Mouse (Mus musculus): ENCODE results near the gene Rpl23a.
"Not testable (repeated sequence)": the region's sequence is repeated elsewhere in the genome, so short reads cannot be mapped to it uniquely, and the experiment has no call there.

Gene Rpl23a

DNA sequence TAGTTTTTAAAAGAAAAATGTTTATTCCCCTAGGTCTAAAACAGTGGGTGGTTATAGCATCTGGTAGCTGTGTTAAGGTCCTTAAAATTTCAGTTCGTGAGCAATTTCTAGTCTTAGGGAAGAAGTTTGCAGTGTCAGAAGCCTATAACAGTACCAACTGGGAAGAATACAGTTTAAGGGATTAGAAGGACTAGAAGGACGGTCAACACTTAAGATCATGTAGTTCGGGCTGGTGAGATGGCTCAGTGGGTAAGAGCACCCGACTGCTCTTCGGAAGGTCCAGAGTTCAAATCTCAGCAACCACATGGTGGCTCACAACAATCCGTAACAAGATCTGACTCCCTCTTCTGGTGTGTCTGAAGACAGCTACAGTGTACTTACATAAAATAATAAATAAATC is 1.3 kb upstream of the Rpl23a start:
- not testable (repeated sequence) for DNase-seq (ENCODE audit: low read depth)

DNA sequence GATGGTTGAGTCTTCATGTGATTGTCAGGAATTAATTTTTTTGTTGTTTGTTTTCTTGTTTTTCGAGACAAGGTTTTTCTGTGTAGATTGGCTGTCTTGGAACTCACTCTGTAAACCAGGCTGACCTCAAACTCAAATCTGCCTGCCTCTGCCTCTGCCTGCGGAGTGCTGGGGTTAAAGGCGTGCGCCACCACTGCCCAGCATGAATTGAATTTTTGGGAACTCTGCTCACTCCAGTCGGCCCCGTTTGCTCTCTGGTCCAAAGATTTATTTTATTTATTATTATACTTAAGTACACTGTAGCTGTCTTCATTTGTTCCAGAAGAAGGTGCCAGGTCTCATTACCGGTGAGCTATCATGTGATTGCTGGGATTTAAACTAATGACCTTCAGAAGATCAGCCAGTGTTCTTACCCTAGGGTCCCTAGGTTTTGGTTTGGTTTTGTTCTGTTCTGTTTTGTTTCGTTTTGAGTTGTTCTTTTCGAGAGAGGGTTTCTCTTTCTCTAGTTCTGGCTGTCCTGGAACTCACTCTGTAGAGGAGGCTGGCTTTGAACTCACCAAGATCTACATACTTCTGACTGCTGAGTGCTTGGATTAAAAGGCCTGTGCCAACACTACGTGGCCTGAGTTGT is 615 bp upstream of the Rpl23a start:
- DNase-seq (ENCODE audit: low read depth), result no peak

DNA sequence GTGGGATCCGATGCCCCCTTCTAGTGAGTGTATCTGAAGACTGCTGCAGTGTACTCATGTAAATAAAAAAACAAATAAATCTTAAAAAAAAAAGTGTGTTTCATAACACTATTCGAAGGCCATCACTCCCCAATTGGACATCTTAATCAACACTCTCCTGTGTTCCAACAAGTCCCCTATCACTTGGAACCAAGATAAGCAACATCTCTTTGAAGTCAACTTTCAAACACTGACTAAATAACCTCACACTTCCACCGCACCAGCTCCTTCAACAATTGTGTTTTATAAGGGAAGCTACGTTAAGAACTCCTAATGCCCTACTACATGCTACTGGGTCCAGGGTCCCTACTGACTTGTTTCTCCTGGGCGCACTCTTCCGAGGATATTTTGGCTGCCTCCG is 934 bp downstream of the Rpl23a start:
- peak; percentile 34 for DNase-seq (ENCODE audit: low read depth)

DNA sequence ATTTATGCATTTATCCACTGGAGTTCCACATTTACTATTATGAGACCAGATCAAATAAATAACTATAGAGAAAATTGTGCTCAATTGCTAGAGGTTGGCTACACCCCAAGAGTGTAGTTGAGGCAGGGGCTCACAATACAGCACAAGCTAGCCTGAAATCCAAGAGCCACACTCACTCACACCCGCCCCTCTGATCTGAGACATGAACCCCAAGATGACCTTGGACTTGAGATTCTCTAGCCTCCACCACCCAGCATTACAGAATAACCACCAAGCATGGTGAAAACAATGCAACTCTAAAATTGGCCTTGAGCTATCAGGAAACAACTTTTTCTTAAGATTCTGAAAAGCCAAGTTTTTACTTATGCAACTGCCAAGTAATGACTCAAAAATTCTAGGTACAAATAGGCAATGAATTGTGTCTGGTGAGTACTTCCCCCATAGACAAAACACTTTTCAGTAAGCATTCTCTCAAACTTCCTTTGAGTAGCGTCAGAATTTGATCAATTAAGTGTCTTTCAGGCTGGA is 1.5 kb downstream of the Rpl23a start:
- peak; percentile 53 for DNase-seq (ENCODE audit: low read depth)

DNA sequence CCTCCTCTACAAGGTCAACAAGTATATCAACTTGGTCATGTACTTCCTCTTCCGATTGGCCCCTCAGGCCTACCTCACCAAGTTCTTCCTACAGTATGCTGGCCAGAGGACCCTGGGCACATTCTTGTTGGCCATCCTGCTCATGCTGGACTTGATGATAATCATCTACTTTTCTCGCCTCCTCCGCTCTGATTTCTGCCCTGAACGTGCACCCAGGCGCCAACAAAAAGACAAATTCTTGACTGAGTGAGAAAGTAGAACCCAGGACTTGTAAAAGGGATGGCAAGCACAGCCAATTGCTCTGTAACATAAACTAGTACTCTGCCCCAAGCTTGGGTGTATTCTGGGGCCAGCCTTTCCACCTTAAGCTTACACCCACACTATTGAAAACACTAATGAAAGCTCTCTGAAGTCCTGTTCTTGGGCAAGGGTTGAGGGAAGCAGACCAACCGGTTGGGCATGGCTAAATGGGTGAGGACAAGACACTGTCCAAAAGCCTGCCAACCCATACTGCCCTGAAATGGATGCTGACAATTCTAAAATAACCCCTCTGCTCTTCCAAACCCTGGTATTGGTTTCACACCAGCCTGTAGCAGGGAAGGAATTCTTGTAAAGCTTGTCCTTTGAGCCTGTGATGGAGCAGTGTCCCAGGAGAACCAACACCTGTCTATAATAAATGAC is 3.2 kb downstream of the Rpl23a start:
- peak; percentile 57 for DNase-seq (ENCODE audit: low read depth)

DNA sequence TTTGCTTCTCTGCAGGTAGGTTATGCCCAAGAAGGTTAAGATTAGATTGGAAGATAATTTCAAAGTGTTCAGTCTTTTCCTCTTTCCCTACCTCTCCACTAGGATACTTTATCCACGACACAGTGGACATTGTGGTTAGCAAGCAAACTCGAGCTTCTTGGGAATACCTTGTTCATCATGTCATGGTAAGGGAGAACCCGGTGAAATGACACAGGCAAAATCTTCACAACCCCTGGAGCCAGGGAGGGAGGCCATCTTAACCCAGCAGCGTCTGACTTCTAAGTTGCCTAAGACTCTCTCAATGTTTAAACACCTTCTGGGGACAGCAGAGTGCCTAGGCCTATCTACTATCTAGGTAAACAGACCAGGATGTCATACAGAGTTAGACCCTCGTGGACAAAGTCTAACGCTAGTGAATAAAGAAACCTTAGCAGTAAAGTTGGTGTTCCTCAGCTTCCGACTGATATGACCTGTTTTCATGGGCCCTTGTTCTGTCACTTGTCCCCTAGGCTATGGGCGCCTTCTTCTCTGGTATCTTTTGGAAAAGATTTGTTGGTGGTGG is 3.9 kb downstream of the Rpl23a start:
- peak; percentile 58 for DNase-seq (ENCODE audit: low read depth)

DNA sequence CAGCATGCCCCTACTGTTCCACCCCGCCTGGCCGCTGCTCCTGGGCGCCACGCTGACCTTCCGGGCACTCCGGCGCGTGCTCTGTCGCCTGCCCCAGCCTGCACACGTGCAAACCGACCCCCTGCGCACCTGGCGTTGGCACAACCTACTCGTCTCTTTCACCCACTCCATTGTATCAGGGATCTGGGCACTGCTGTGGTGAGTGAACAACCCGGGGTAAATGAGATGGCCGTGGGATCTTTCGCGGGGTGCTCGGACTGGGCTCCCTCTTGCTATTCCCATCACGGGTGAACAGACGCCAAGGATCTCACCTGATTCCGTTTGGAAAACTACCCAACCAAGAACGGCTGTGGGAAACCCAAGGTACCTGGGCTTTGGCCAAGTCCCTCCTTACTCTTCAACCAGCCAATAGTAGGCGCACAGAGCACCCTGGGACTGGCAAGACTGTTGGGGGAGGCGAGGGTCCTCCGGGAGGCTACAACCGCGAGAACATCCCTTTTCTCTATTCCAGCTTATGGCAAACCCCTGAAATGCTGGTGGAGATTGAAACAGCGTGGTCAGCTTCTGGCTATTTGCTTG is 4.4 kb downstream of the Rpl23a start:
- DNase-seq (ENCODE audit: low read depth), result peak; percentile 89

DNA sequence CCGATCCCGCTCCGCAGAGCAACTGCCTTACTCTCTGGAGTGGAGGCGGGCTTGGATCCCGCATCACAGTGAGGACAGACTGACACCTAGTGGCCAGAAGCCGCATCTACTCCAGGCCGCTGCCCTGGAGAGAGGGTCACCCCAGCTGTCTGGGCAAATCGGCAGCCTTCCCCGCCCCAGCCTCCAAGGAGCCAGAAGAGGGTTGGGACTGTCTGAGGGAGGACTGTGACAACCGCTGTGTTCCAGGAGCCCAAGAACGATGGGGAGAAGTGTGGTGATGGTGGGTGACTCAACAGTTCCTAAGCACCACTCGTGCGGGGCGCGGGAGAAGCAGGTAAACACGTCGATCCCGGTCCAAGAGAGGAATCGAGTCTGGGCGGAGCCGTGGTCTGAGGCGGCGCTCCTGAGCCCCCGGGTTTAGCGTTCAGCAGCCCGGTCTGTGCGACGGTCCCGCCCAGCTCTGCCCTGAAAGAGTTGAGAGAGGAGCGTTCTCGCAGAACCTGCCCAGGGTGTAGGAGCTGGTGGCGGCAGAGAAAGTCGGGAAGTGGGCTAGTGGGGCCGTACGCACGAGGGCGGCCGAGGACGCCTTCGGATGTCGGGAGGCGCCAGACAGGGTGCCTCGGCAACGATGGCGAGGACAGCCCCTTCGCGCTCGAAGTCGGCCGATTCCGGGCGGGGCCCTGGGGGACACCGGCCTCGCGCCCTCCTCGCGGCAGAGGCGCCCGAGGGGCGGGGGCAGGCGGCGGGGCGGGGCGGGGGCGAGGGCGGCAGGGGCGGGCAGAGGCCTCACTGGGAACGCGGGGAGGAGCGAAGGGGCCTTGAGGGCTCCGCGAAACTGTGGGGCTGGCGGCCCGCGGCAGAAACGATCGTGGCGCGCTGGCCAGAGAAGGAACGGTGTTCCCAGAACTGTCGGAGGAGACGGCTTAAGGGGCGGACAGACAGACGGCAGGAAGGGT is 5.2 kb downstream of the Rpl23a start:
- peak; percentile 95 for DNase-seq (ENCODE audit: low read depth)

DNA sequence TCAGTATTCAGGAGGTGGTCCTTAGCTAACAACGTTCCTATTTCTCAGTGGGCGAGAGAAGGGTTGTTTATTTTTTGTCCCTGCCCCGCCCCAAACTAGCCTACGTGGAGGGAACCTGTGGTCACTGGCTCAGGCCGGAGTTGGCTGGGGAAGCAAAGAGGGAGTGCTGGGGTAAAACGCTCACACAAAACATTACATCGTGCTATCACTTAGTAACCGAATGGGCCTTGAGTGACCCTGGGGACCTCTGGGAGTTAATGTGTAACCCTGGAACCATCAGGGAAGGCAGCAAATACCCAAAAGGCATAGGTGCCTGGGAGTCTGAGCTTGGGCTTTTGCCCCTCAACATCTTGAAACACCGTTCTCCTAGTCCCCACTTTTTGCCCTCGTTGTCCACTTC is 5.9 kb downstream of the Rpl23a start:
- DNase-seq (ENCODE audit: low read depth), result peak; percentile 86

DNA sequence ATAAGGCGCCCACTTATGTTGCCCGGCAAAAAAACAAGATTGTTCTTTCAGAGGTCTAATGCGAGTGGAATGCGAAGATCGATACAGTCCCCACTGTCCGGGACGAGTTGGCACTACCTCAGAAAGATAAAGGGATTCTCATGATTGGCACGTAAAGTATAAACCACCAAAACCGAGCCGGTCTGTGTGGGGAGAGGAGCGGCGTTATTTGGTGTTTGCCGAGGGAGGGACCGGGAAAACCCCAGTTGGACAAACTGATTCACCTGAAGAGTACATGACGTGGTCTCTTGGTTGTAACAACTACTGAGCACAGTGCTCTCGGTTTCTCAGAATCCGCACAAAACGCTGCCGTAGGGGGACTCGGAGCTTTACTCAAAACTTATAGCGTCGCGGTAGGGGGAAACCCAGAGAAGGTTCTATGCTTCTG is 6.5 kb downstream of the Rpl23a start:
- peak; percentile 46 for DNase-seq (ENCODE audit: low read depth)

DNA sequence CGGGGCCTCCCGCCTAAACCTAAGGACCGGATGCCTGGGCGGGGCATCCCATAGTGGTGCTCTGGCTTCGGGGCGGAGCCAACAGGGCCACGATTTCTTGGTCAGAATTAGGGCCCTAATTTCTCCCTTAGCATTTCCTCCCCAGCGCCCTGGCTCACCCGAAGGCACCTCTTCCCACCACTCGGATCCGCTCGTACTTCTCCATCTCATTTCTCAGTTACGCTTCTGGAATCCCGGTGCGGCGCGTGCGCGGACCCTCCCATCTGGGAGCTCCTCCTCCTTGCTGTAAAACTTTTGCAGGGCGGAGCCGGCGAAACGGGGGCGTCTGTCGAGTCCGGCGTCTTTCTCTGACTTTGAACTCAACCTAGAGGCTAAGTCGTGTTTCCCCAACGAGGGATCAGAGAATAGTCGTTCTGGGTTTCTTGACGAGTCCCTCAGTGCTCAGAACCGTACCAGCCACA is 7.0 kb downstream of the Rpl23a start, which contains the start of the genes Nek8 and Tlcd1:
Gene Nek8 (minus strand): TSS at position 274 of the 461 bp plus-strand sequence.
Gene Tlcd1 (plus strand): TSS at position 310 of the 461 bp plus-strand sequence.
- DNase-seq (ENCODE audit: low read depth), result peak; percentile 95

DNA sequence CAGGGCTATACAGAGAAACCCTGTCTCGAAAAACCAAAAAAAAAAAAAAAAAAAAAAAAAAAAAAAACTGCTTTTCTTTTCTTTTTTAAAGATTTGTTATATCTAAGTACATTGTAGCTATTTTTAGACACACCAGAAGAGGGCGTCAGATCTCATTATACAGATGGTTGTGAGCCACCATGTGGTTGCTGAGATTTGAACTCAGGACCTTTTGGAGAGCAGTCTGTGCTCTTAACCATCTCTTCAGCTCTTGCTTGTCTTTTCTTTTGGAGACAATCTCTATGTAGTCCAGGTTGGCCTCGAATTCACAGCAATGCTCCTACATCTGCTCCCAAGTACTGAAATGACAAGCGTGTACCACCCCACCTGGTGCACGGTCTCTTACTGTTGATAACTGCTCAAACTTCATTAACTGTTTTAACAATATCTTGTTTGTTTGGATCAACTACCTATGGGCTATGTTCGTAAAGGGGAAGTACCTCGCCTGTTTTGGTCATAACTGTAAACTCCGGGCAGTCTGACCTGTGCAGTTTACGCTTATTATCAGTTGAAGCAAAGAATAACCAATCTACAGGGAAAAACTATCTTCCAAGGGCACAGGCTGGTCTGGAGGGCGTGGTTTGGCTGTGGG is 7.5 kb downstream of the Rpl23a start:
- peak; percentile 97 for DNase-seq (ENCODE audit: low read depth)

DNA sequence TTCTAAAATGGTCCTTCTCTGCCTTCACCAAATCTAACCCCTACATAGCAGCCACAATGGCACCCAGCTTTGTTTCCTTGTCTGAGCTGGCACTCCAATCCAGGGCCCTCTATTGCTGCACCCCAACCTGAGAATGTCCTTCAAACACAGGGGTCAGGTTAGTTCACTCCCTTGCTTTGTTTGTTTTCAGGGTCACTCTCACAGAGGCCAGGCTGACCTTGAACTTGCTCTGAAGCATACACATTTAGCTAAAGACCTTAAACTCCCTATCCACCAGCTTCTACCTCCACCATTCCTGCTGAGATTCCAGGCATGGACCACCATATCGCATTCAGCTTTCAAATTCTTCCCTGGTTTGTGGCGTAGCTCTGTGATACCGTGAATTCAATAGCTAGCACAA is 8.9 kb downstream of the Rpl23a start:
- DNase-seq (ENCODE audit: low read depth), result no peak

DNA sequence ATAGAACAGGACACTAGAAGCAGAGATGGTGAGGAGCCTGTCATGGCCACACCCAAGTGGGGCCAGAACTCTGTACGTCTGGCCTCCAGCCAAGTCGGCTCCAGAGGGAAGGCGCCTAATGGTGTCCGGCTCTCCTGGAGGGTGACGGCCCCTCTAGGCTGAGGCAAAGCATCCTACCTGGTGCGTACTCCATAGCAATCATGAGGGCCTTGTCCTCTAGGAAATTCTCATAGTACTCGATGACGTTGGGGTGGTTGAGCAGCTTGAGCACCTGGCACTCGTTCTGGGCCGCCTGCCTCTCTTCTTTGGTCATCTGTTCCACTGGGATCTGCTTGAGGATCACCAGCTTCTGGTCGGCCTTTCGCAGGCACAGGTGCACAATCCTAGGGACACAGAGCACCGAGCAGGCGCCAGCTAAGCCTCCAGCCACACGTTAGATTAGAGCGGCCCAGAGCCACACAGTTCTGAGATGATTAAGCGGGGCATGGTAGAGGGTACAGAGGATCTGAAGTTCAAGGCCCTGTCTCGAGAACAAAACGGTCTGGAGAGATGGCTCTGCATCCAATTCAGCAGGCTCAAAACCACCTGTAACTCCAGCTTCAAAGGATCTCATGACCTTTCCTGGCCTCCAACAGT is 10.5 kb downstream of the Rpl23a start:
- DNase-seq (ENCODE audit: low read depth), result no peak

DNA sequence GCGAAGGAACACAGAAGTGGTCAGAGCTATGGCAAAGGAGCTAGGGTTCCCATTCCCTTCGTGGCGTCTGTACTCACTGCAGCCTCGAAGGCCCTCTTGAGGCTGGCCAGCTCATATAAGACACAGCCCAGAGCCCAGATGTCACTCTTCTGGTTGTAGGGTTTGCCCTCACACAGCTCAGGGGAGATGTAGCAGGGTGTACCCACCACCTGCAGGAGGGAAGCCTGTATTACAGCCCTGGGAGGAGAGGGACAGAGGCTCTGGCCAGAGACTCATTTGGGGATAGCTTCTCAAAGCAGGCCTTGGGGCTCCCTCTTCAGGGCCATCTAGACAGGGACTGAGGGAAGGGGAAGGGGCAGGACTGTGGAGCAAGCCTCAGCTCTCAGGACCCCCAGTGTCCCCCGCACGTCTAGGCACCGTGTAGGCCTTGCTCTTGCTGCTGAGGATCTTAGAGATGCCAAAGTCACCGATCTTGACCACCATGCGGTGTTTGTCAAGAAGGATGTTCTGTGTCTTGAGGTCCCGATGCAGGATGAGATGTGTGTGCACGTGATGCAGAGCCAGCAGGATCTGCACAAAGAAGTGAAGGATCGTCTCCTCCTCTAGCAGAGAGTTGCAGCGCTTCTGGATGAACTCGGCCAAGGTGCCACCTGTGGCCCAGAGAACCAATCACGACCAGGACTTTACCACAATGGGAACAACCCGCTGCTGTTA is 11.2 kb downstream of the Rpl23a start:
- DNase-seq (ENCODE audit: low read depth), result peak; percentile 57

DNA sequence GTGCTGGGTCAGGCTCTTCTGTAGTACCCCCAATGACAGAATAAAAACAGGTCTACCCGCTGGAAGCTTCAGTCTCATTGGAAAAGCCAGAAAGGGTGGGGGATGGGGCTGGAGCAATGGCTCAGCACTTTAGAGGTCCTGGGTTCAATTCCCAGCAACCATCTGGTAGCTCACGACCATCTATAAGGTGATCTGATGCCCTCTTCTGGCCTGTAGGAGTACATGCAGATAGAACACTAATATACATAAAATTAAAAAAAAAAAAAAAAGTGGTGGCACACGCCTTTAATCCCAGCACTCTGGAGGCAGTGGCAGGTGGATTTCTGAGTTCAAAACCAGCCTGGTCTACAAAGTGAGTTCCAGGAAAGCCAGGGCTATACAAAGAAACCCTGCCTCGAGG is 12.1 kb downstream of the Rpl23a start:
- peak; percentile 65 for DNase-seq (ENCODE audit: low read depth)

DNA sequence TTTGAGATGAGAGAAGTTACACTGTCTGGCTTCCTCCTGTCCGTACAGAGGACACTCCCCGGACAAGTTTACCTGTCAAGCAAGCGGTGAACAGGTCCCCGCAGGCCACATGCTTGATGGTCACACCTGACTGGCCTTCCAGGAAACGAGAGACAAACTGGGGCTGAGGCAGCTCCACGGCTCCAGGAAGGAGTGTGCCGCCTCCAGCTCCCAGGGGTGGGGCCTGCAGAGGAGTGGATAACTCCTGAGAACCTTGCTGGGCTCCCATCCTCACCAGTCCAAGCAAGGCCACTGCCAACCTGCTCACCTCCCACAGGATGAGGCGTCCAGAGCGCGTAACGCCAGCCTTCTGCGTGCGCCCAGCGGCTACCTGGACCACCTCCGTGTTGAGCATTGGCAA is 13.1 kb downstream of the Rpl23a start:
- no peak for DNase-seq (ENCODE audit: low read depth)

DNA sequence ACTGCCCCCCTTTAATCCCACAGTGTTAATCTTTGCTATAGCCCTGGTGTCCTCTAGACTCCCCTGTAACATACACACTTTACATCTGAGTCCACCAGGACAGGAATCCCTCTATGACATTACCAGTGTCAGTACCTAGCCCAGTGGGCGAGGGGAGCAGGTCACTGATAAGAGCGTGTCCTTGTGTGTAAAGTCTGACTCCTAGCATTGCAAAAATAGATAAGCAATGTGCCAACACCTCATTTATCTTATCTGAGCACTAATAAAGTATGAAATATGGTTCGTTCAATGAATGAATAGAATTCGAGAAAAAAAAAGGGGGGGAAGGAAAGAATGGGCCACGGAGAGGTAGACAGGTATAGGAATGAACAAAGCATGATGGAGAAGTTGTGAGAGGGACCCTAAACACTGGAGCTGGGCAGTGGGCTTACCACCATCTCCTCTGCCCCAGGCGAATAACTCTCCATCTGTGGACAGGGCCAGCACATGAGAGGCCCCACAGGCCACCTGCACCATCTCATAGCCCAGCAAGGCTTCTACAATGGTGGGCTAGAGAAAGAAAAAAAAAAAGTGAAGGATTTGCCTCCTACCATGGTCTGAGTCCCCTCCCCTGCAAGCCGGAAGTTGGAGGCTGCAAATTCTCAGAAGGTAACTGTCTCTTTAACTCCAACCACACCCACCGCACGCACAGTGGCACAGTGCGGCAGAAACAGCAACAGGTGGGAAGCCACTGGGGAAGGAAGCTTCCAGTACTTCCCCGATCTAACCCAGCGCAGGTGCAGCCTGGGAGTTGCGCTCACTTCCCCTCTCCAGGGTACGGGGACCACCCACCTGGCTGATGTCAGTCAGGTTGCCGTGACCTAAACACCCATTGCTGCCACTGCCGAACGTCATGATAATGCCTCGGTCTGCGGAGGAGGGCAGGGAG is 14.6 kb downstream of the Rpl23a start:
- DNase-seq (ENCODE audit: low read depth), result no peak
